Mouse (Mus musculus): ENCODE measurements around the gene Vmn1r166.
"Not testable (repeated sequence)": the region's sequence is repeated elsewhere in the genome, so short reads cannot be mapped to it uniquely, and the experiment has no call there.

Gene Vmn1r166

GRCm38 (mm10) chr7:23251582-23251981 is at the start of gene Vmn1r166:
Gene Vmn1r166, minus strand, starts transcription at chr7:23251682.
- not testable (repeated sequence) for DNase-seq

DNA sequence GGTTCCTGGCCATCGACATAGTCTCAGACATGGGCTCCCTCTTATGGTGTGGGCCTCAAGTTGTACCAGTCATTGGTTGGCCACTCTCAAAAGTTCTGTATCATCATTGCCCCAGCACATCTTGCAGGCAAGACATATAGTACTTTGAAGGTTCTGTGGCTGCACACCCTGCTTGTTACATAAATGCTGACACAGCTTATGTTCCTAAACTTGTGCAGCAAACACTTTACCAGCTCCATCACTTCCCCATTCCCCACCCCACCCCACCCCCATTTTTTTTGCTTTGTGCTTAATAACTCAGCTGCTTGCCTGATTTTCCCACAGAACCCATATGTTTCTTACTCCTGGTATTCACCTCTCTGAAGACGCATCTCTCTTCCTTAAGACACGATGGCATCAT is 49.4 kb upstream of the Vmn1r166 start, which contains the start of gene Nlrp4e:
Gene Nlrp4e, plus strand, starts transcription at position 301 of the 400 bp plus-strand sequence.
- DNase-seq, result not testable (repeated sequence)

GRCm38 (mm10) chr7:23278800-23279199 is 27.3 kb upstream of the Vmn1r166 start, which contains the start of gene Gm6902:
Gene Gm6902, minus strand, starts transcription at chr7:23278900.
- DNase-seq, result not testable (repeated sequence)

DNA sequence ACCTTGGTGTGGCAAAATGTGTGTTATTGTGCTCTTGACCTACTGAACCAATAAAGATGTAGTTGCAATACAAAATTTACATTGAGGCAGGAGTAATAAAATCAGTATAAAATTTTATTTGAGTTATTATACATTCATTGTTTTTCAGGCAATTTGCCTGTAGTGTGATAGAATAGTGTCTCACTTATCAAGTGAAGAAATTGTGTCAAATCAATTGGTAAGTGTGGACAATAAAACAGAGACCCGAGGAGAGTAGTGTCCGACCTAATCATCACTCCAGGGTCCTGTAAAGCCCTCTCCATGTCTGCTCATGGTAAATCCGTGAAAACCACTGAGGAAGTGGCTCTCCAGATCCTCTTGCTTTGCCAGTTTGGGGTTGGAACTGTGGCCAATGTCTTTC is 34.5 kb downstream of the Vmn1r166 start, which contains the start of gene Vmn1r165:
Gene Vmn1r165, plus strand, starts transcription at position 301 of the 400 bp plus-strand sequence.
- not testable (repeated sequence) for DNase-seq

Measured in kidney, adult 18-20 months (tissue).